Mouse (Mus musculus) neural tube, embryonic 11.5 days (tissue): Measurements from ENCODE around the gene Pigp. TPM values are rescaled to one million over a fixed set of nuclear protein-coding genes. Genes with fewer than 3 reads are reported as not detected.

ENCODE experiments used
- ATAC-seq: fragments of 200-750 bp; cut with Nextera tagmentation; 2 replicates; pipeline ENCODE4 v1.8.0; 2017; ENCODE audit warnings: moderate number of reproducible peaks, mild to moderate bottlenecking, moderate TSS enrichment, moderate library complexity; ENCODE audit not compliant: insufficient read depth, low FRiP score, low TSS enrichment
- DNase-seq: peaks from one replicate; pipeline ENCODE4 v3.0.0-alpha.2; 2015; ENCODE audit warnings: low spot score
- H3K27ac ChIP-seq: fragments of 300-500 bp; sonication (generic); 2 replicates; pipeline ENCODE4 v1.5.1; 2014; ENCODE audit warnings: low read depth, mild to moderate bottlenecking, low read length
- H3K27me3 ChIP-seq: fragments of 300-500 bp; sonication (generic); 2 replicates; pipeline ENCODE4 v1.6.1; 2014; ENCODE audit warnings: mild to moderate bottlenecking, low read length, mixed read lengths; ENCODE audit not compliant: control insufficient read depth, insufficient read depth
- H3K36me3 ChIP-seq: fragments of 300-500 bp; sonication (generic); 2 replicates; pipeline ENCODE4 v1.6.1; 2014; ENCODE audit warnings: mild to moderate bottlenecking, low read length, moderate library complexity, mixed read lengths; ENCODE audit not compliant: control insufficient read depth, insufficient read depth
- H3K4me1 ChIP-seq: fragments of 300-500 bp; sonication (generic); 2 replicates; pipeline ENCODE4 v1.6.1; 2014; ENCODE audit warnings: low read length, mixed read lengths; ENCODE audit not compliant: control insufficient read depth, insufficient read depth
- H3K4me2 ChIP-seq: fragments of 300-500 bp; sonication (generic); 2 replicates; pipeline ENCODE4 v1.6.1; 2014; ENCODE audit warnings: low read depth, mild to moderate bottlenecking, moderate library complexity
- H3K4me3 ChIP-seq: fragments of 300-500 bp; sonication (generic); 2 replicates; pipeline ENCODE4 v1.5.1; 2014; ENCODE audit warnings: low read depth, low read length
- H3K9ac ChIP-seq: fragments of 300-500 bp; sonication (generic); 2 replicates; pipeline ENCODE4 v1.6.1; 2014; ENCODE audit warnings: mild to moderate bottlenecking, low read length
- H3K9me3 ChIP-seq: fragments of 300-500 bp; sonication (generic); 2 replicates; pipeline ENCODE4 v1.6.1; 2016; ENCODE audit warnings: low read length; ENCODE audit not compliant: control insufficient read depth
- WGBS: fragments of 180-500 bp; shearing (Covaris S2); extraction: QIAGEN DNeasy Blood & Tissue Kit; methylation state at CpG from one replicate; pipeline ENCODE4 v1.1.7; 2014; 5-methylcytosine and 5-hydroxymethylcytosine counted together
- polyA plus RNA-seq: library from polyadenylated mRNA; unstranded; fragments of >200 nt; fragmentation: Nextera tagmentation; extraction: Ambion mirVana; gene quantifications from 2 replicates; pipeline ENCODE4 v1.2.1, GENCODE M21; 2014

The Pigp gene
- polyA plus RNA-seq: 73.6 and 74.6 TPM in 2 replicates

GRCm38 (mm10) chr16:94371301-94371931 lies at the start of gene Pigp:
Pigp (minus strand) TSS chr16:94371842.
- no peaks in the 10 kb centered on the region for H3K27me3 ChIP-seq
- peak within 1 kb of the TSS; percentile 92 for H3K4me3 ChIP-seq
- peak; percentile 84 for ATAC-seq
- H3K4me2 ChIP-seq: peak within 1 kb of the TSS; percentile 60
- H3K9ac ChIP-seq: peak within 1 kb of the TSS; percentile 97
- peak; percentile 90 for DNase-seq
- WGBS: 0% methylated on average over 14 of the region's 43 CpGs
- H3K9me3 ChIP-seq: no peaks in the 10 kb centered on the region
- H3K4me1 ChIP-seq: peaks cover 10% of the 10 kb centered on the region
- peak within 1 kb of the TSS; percentile 87 for H3K27ac ChIP-seq
- no peaks in the 10 kb centered on the region for H3K36me3 ChIP-seq

GRCm38 (mm10) chr16:94420498-94420897 lies 48.9 kb upstream of the Pigp start:
- Histone ChIP-seq H3K9me3 (no peaks in the 10 kb centered on the region), H3K4me3 (no peak overlapping the region), H3K9ac (no peak overlapping the region), H3K36me3 (peaks cover 36% of the 10 kb centered on the region), H3K4me1 (no peaks in the 10 kb centered on the region), H3K4me2 (no peak overlapping the region), H3K27me3 (no peaks in the 10 kb centered on the region), H3K27ac (no peak overlapping the region)
- ATAC-seq (no peak), DNase-seq (no peak)
- 91% methylated on average over 3 of the region's 3 CpGs for WGBS

- ATAC-seq (no peak), DNase-seq (no peak)
- Histone ChIP-seq H3K4me2 (no peak overlapping the region), H3K9ac (no peak overlapping the region), H3K27ac (no peak overlapping the region), H3K9me3 (no peaks in the 10 kb centered on the region), H3K36me3 (peaks cover 11% of the 10 kb centered on the region), H3K4me1 (no peaks in the 10 kb centered on the region), H3K4me3 (no peak overlapping the region), H3K27me3 (no peaks in the 10 kb centered on the region)
- 96% methylated on average over 6 of the region's 6 CpGs for WGBS
These were observed 42.5 kb upstream of the Pigp start for GRCm38 (mm10) chr16:94414151-94414550.

- WGBS: 95% methylated on average over 4 of the region's 4 CpGs
- Histone ChIP-seq H3K4me1 (no peaks in the 10 kb centered on the region), H3K4me2 (no peak overlapping the region), H3K27ac (no peak overlapping the region), H3K9me3 (no peaks in the 10 kb centered on the region), H3K9ac (no peak overlapping the region), H3K27me3 (no peaks in the 10 kb centered on the region), H3K4me3 (no peak overlapping the region), H3K36me3 (peaks cover 4% of the 10 kb centered on the region; the same call in 1 of the 2 replicates)
- DNase-seq (no peak), ATAC-seq (no peak)
These were observed 41.1 kb upstream of the Pigp start for GRCm38 (mm10) chr16:94412760-94413159.

GRCm38 (mm10) chr16:94412198-94412597 lies 40.6 kb upstream of the Pigp start:
- ATAC-seq: no peak
- Histone ChIP-seq H3K9ac (no peak overlapping the region), H3K4me2 (no peak overlapping the region), H3K36me3 (peaks cover 2% of the 10 kb centered on the region; the same call in 1 of the 2 replicates), H3K27ac (no peak overlapping the region), H3K4me3 (no peak overlapping the region), H3K9me3 (no peaks in the 10 kb centered on the region), H3K27me3 (no peaks in the 10 kb centered on the region), H3K4me1 (no peaks in the 10 kb centered on the region)
- DNase-seq: no peak
- WGBS: 92% methylated on average over 2 of the region's 2 CpGs

DNA sequence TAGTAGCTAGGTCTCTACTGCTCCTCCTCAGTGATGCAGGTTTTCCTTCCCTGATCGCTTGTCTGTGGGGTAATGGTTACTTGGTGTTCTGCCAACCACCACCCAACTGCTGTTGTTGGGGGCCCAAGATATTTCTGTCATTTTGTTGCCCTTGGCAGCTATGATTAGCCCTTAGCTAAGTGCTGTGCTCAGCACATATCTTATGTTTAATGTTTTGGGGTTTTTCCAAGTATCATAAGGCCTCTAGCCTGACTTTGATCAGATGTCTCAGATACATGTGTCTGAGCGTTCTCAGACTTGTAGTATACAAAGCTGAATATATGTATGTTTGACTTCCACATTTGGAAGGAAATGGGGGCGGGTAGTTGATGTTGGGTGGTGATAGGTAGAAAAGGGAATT lies 39.6 kb upstream of the Pigp start:
- Histone ChIP-seq H3K9ac (no peak overlapping the region), H3K4me3 (no peak overlapping the region), H3K27ac (no peak overlapping the region), H3K4me2 (no peak overlapping the region), H3K36me3 (peaks cover 2% of the 10 kb centered on the region; the same call in 1 of the 2 replicates), H3K9me3 (no peaks in the 10 kb centered on the region), H3K4me1 (no peaks in the 10 kb centered on the region), H3K27me3 (no peaks in the 10 kb centered on the region)
- ATAC-seq (no peak), DNase-seq (no peak)
- WGBS: 92% methylated on average over 3 of the region's 3 CpGs

- ATAC-seq: no peak
These were observed 30.5 kb upstream of the Pigp start for GRCm38 (mm10) chr16:94402185-94402584.

GRCm38 (mm10) chr16:94401636-94402035 lies 30.0 kb upstream of the Pigp start:
- Histone ChIP-seq H3K4me1 (no peaks in the 10 kb centered on the region), H3K4me2 (no peak overlapping the region), H3K36me3 (no peaks in the 10 kb centered on the region), H3K27me3 (no peaks in the 10 kb centered on the region), H3K27ac (no peak overlapping the region), H3K4me3 (no peak overlapping the region), H3K9ac (no peak overlapping the region), H3K9me3 (no peaks in the 10 kb centered on the region)
- DNase-seq: no peak
- ATAC-seq: no peak
- WGBS: 49% methylated on average over 2 of the region's 2 CpGs

More at GRCm38 (mm10) chr16:94402185-94402584, 30.5 kb upstream of the Pigp start:
- no peaks in the 10 kb centered on the region for H3K36me3 ChIP-seq
- no peak for DNase-seq
- H3K27me3 ChIP-seq: no peaks in the 10 kb centered on the region
- no peak overlapping the region for H3K4me3 ChIP-seq
- no peak overlapping the region for H3K4me2 ChIP-seq
- H3K27ac ChIP-seq: no peak overlapping the region
- WGBS: 86% methylated on average over 4 of the region's 4 CpGs
- no peak overlapping the region for H3K9ac ChIP-seq
- no peaks in the 10 kb centered on the region for H3K4me1 ChIP-seq
- no peaks in the 10 kb centered on the region for H3K9me3 ChIP-seq

- H3K27me3 ChIP-seq: no peaks in the 10 kb centered on the region
- H3K9me3 ChIP-seq: no peaks in the 10 kb centered on the region
- no peak for ATAC-seq
- WGBS: 91% methylated on average over 2 of the region's 2 CpGs
- no peak overlapping the region for H3K4me3 ChIP-seq
- H3K36me3 ChIP-seq: no peaks in the 10 kb centered on the region
- no peak overlapping the region for H3K27ac ChIP-seq
- H3K4me2 ChIP-seq: no peak overlapping the region
- no peaks in the 10 kb centered on the region for H3K4me1 ChIP-seq
- H3K9ac ChIP-seq: no peak overlapping the region
- DNase-seq: no peak
These were observed 27.5 kb upstream of the Pigp start for GRCm38 (mm10) chr16:94399141-94399540.
